Mouse (Mus musculus): ENCODE data around the gene Etfa.

Gene Etfa

GRCm38 (mm10) chr9:55423451-55424424 is 88.3 kb downstream of the Etfa start:
- no peak for DNase-seq (ENCODE audit: low spot score)

GRCm38 (mm10) chr9:55421786-55422185 is 90.3 kb downstream of the Etfa start:
- no peak for DNase-seq (ENCODE audit: low spot score)

- DNase-seq (ENCODE audit: low spot score) = no peak
These were observed 100.9 kb downstream of the Etfa start for GRCm38 (mm10) chr9:55411154-55411553.

GRCm38 (mm10) chr9:55410430-55410829 is 101.6 kb downstream of the Etfa start:
- DNase-seq (ENCODE audit: low spot score) = no peak

- no peak for DNase-seq (ENCODE audit: low spot score)
These were observed 102.2 kb downstream of the Etfa start for GRCm38 (mm10) chr9:55409833-55410232.

- no peak for DNase-seq (ENCODE audit: low spot score)
These were observed 103.2 kb downstream of the Etfa start for GRCm38 (mm10) chr9:55408851-55409250.

- no peak for DNase-seq (ENCODE audit: low spot score)
These were observed 105.3 kb downstream of the Etfa start for GRCm38 (mm10) chr9:55406773-55407172.

GRCm38 (mm10) chr9:55404976-55405702 is 106.9 kb downstream of the Etfa start:
- DNase-seq (ENCODE audit: low spot score) = no peak

All from embryo, embryonic 10 days (tissue).